Mouse (Mus musculus) myocyte (in vitro differentiated cells): ENCODE data around the gene Hpcal4. TPM values are rescaled to one million over a fixed set of nuclear protein-coding genes. Genes with fewer than 3 reads are reported as not detected.
A peak's percentile ranks its signal among the peaks of the same experiment; 100 is the strongest.

Source experiments
- H3K27me3 ChIP-seq: one replicate; pipeline ENCODE4 v1.6.1; 2011; ENCODE audit not compliant: control insufficient read depth, insufficient read depth, insufficient read length
- H3K36me3 ChIP-seq: one replicate; pipeline ENCODE4 v1.6.1; 2011; ENCODE audit not compliant: control insufficient read depth, insufficient read depth
- H3K4me2 ChIP-seq: one replicate; pipeline ENCODE4 v1.6.1; 2011; ENCODE audit warnings: low read depth, control low read depth
- H3K4me3 ChIP-seq: one replicate; pipeline ENCODE4 v1.5.1; 2011; ENCODE audit warnings: mild to moderate bottlenecking, control low read depth, moderate library complexity
- H3K79me2 ChIP-seq: one replicate; pipeline ENCODE4 v1.6.1; 2011; ENCODE audit not compliant: control insufficient read depth, insufficient read depth
- H3ac ChIP-seq: one replicate; pipeline ENCODE4 v1.6.1; 2011; ENCODE audit not compliant: control insufficient read depth, insufficient read length
- CEBPB ChIP-seq: IDR thresholded peaks from 2 replicates; pipeline ENCODE4 v1.6.1; 2011; ENCODE audit warnings: mild to moderate bottlenecking, moderate library complexity; ENCODE audit not compliant: poor library complexity, insufficient read depth, severe bottlenecking
- E2F4 ChIP-seq: IDR thresholded peaks from one replicate; pipeline ENCODE4 v1.6.1; 2011; ENCODE audit warnings: mild to moderate bottlenecking, control low read depth, moderate library complexity; ENCODE audit not compliant: insufficient read depth
- MAX ChIP-seq: IDR thresholded peaks from one replicate; pipeline ENCODE4 v1.6.1; 2011; ENCODE audit warnings: low read depth, mild to moderate bottlenecking, control low read depth
- MYOD1 ChIP-seq, 3 experiments: IDR thresholded peaks; one replicate each; pipeline ENCODE4 v1.6.1; 2011; ENCODE audit warnings: control low read depth in 2 of 3, low read depth in 2 of 3, mild to moderate bottlenecking in 2 of 3, moderate library complexity in 1 of 3; ENCODE audit not compliant: insufficient read length in 2 of 3, control insufficient read depth in 1 of 3
- MYOG ChIP-seq, 3 experiments: IDR thresholded peaks; one replicate each; pipeline ENCODE4 v1.6.1; 2011; ENCODE audit warnings: control low read depth in 2 of 3, low read depth in 2 of 3, mild to moderate bottlenecking in 2 of 3; ENCODE audit not compliant: insufficient read length in 2 of 3, control insufficient read depth in 1 of 3, insufficient read depth in 1 of 3
- POLR2A ChIP-seq: IDR thresholded peaks from one replicate; pipeline ENCODE4 v1.6.1; 2011; ENCODE audit warnings: low read depth, mild to moderate bottlenecking, control low read depth, moderate library complexity; ENCODE audit not compliant: insufficient read length
- POLR2AphosphoS2 ChIP-seq: IDR thresholded peaks from one replicate; pipeline ENCODE4 v1.6.1; 2011; ENCODE audit warnings: low read depth, control low read depth; ENCODE audit not compliant: insufficient read length
- REST ChIP-seq: IDR thresholded peaks from one replicate; pipeline ENCODE4 v1.6.1; 2011; ENCODE audit warnings: mild to moderate bottlenecking, control low read depth, moderate library complexity; ENCODE audit not compliant: insufficient read depth, insufficient read length
- SRF ChIP-seq: IDR thresholded peaks from one replicate; pipeline ENCODE4 v1.6.1; 2011; ENCODE audit warnings: low read depth; ENCODE audit not compliant: control insufficient read depth, insufficient read length
- TCF12 ChIP-seq: IDR thresholded peaks from one replicate; pipeline ENCODE4 v1.6.1; 2011; ENCODE audit warnings: mild to moderate bottlenecking, control low read depth; ENCODE audit not compliant: poor library complexity, insufficient read depth, severe bottlenecking
- TCF3 ChIP-seq: IDR thresholded peaks from one replicate; pipeline ENCODE4 v1.6.1; 2011; ENCODE audit warnings: low read depth, control low read depth; ENCODE audit not compliant: insufficient read length
- USF1 ChIP-seq: IDR thresholded peaks from one replicate; pipeline ENCODE4 v1.6.1; 2011; ENCODE audit warnings: low read depth, mild to moderate bottlenecking, control low read depth, moderate library complexity
- polyA plus RNA-seq: library from polyadenylated mRNA; unstranded; fragments of >200 nt; fragmentation: generic; extraction: Trizol; gene quantifications from one replicate; pipeline ENCODE4 v1.2.1, GENCODE M21; 2012; ENCODE audit warnings: missing spikeins

Gene Hpcal4
- polyA plus RNA-seq, 1 experiment, result not detected

GRCm38 (mm10) chr4:123162305-123162917 is 20.6 kb upstream of the Hpcal4 start:
- H3ac ChIP-seq, result no peak overlapping the region
- TF ChIP-seq POLR2AphosphoS2, result no peak
- TF ChIP-seq MYOD1 (IDR thresholded peaks at IDR 0.05; ENCODE audit: control insufficient read depth in 1 of 3, insufficient read length in 2 of 3, low read depth in 2 of 3), result no peak
- no peak for TF ChIP-seq CEBPB
- no peak for TF ChIP-seq MYOG (IDR thresholded peaks at IDR 0.05; ENCODE audit: control insufficient read depth in 1 of 3, insufficient read depth in 1 of 3, insufficient read length in 2 of 3, low read depth in 2 of 3)
- peaks cover 25% of the 10 kb centered on the region for H3K27me3 ChIP-seq
- H3K4me3 ChIP-seq, result no peak overlapping the region
- no peaks in the 10 kb centered on the region for H3K36me3 ChIP-seq
- H3K79me2 ChIP-seq, result no peaks in the 10 kb centered on the region
- H3K4me2 ChIP-seq, result no peak overlapping the region

- no peak overlapping the region for H3ac ChIP-seq
- peak overlapping the region; percentile 26 for H3K4me2 ChIP-seq
- H3K27me3 ChIP-seq, result peaks cover 25% of the 10 kb centered on the region
- no peak overlapping the region for H3K4me3 ChIP-seq
- peak in 1 of 3 experiments; percentile 39 for TF ChIP-seq MYOG (IDR thresholded peaks at IDR 0.05; ENCODE audit: control insufficient read depth in 1 of 3, insufficient read depth in 1 of 3, insufficient read length in 2 of 3, low read depth in 2 of 3)
- TF ChIP-seq MYOD1 (IDR thresholded peaks at IDR 0.05; ENCODE audit: control insufficient read depth in 1 of 3, insufficient read length in 2 of 3, low read depth in 2 of 3), result peak in 2 of 3 experiments; percentile 34 to 71
- no peak for TF ChIP-seq POLR2A
- no peaks in the 10 kb centered on the region for H3K79me2 ChIP-seq
- no peaks in the 10 kb centered on the region for H3K36me3 ChIP-seq
Measured at GRCm38 (mm10) chr4:123164157-123164556, 18.9 kb upstream of the Hpcal4 start.

GRCm38 (mm10) chr4:123171811-123172210 is 11.2 kb upstream of the Hpcal4 start:
- Histone ChIP-seq H3K4me3 (no peak overlapping the region), H3K4me2 (no peak overlapping the region), H3K36me3 (no peaks in the 10 kb centered on the region), H3K79me2 (no peaks in the 10 kb centered on the region), H3K27me3 (peaks cover 23% of the 10 kb centered on the region), H3ac (no peak overlapping the region)
- TF ChIP-seq MAX (no peak), POLR2A (no peak), MYOG (IDR thresholded peaks at IDR 0.05; ENCODE audit: control insufficient read depth in 1 of 3, insufficient read depth in 1 of 3, insufficient read length in 2 of 3, low read depth in 2 of 3) (no peak), REST (no peak), USF1 (no peak), SRF (no peak), E2F4 (no peak), TCF3 (no peak), MYOD1 (IDR thresholded peaks at IDR 0.05; ENCODE audit: control insufficient read depth in 1 of 3, insufficient read length in 2 of 3, low read depth in 2 of 3) (no peak), TCF12 (no peak), POLR2AphosphoS2 (no peak), CEBPB (no peak)

- no peak overlapping the region for H3ac ChIP-seq
- no peaks in the 10 kb centered on the region for H3K79me2 ChIP-seq
- H3K4me3 ChIP-seq, result no peak overlapping the region
- no peaks in the 10 kb centered on the region for H3K36me3 ChIP-seq
- peaks cover 83% of the 10 kb centered on the region for H3K27me3 ChIP-seq
- no peak for TF ChIP-seq SRF
- no peak for TF ChIP-seq TCF12
- no peak for TF ChIP-seq CEBPB
- TF ChIP-seq USF1, result no peak
- no peak for TF ChIP-seq POLR2AphosphoS2
- TF ChIP-seq MAX, result no peak
- TF ChIP-seq REST, result no peak
- no peak for TF ChIP-seq MYOG (IDR thresholded peaks at IDR 0.05; ENCODE audit: control insufficient read depth in 1 of 3, insufficient read depth in 1 of 3, insufficient read length in 2 of 3, low read depth in 2 of 3)
- TF ChIP-seq MYOD1 (IDR thresholded peaks at IDR 0.05; ENCODE audit: control insufficient read depth in 1 of 3, insufficient read length in 2 of 3, low read depth in 2 of 3), result no peak
- no peak for TF ChIP-seq POLR2A
- no peak for TF ChIP-seq TCF3
- no peak for TF ChIP-seq E2F4
- peak overlapping the region; percentile 24 for H3K4me2 ChIP-seq
Measured at GRCm38 (mm10) chr4:123183239-123184056, 421 bp downstream of the Hpcal4 start.

GRCm38 (mm10) chr4:123184816-123185215 is 1.8 kb downstream of the Hpcal4 start:
- TF ChIP-seq CEBPB (no peak), MYOD1 (IDR thresholded peaks at IDR 0.05; ENCODE audit: control insufficient read depth in 1 of 3, insufficient read length in 2 of 3, low read depth in 2 of 3) (no peak), TCF12 (no peak)

More at GRCm38 (mm10) chr4:123184816-123185215, 1.8 kb downstream of the Hpcal4 start:
- peaks cover 83% of the 10 kb centered on the region for H3K27me3 ChIP-seq
- H3K4me3 ChIP-seq, result no peak overlapping the region
- H3ac ChIP-seq, result no peak overlapping the region
- H3K36me3 ChIP-seq, result no peaks in the 10 kb centered on the region
- no peaks in the 10 kb centered on the region for H3K79me2 ChIP-seq
- no peak overlapping the region for H3K4me2 ChIP-seq
